Mouse (Mus musculus) bone marrow macrophage, adult 2 months (primary cell): ENCODE results near the gene Sun3.

Experiments used
- CTCF ChIP-seq: IDR thresholded peaks from 2 replicates; pipeline ENCODE4 v1.5.1; 2012; ENCODE audit warnings: low read depth, mild to moderate bottlenecking, low read length, moderate library complexity
- POLR2A ChIP-seq: IDR thresholded peaks from 2 replicates; pipeline ENCODE4 v1.6.1; 2012; ENCODE audit warnings: mild to moderate bottlenecking, low read depth, low read length, borderline replicate concordance

DNA sequence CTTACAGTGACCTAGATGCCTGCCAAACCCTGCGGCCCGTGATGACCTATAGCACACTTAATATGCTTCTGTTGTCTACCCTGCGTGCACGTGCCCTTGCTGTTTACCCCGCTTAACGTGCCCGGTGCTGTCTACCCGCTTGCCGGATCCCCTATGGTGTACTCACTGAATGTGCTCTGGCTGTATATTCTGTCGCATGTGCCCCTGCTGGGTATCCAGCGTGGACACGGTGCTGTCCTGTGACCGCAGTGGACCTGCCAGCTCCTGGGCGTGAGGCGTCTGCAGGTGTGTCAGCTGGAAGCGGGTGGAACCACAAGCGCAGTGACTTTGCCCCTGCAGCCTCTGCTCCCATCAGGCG lies at the start of gene Sun3:
- TF ChIP-seq POLR2A (no peak), CTCF (no peak)
